In the genomic region with DNA sequence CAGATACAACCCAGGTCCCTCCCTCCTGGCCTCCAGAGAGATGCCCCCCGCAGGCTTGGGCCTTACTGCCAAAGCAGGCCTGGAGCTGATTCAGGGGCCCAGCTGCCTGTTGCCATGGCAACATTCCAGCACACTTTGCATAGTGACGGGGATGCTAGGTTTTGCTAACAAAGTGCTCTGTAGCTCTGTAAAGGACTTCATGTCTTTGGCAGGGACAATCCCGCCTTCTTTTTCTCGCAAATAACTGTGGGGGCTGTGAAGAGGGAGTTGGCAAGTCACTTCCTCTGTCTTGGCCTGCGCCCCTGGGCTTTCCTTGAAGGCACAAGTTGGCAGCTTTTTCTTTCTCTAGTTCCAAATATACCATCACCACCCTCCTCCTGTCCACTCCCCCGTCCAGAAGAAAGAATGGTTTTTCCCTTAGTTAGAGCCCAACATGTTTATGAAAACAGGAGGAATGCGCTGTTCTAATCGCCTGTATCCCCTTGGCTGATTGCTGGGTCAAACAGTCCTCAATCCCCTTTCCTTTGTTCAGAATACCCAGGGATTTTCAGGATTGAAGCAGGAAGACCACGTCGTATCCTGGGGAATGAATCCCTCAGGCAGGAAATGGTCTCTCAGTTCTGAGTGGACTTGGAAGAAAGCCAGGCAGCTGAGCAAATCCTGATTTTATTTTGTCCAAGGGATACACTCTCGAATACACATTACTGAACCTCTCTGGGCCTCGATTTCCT, we compare ENCODE assay signal across 9 mouse cellular contexts.
DNase-seq lines count a peak whose midpoint lies in the region; ATAC-seq and TF ChIP-seq lines count a peak whose summit lies in the region.
"Had no signal": no experiment of that assay in that cellular context is flagged by ENCODE, and none has a peak within 500 bp of the region (broad histone marks: within the 10 kb centered on the region; RNA-seq: fewer than 3 reads in every experiment).

No protein-coding gene starts in this region.

- no peak for TF ChIP-seq POLR2A in heart, adult 2 months (IDR thresholded peaks at IDR 0.05; ENCODE audit: insufficient read depth, low read depth, low read length)
- no peak for TF ChIP-seq POLR2A in limb, embryonic 14.5 days (IDR thresholded peaks at IDR 0.05; ENCODE audit: borderline replicate concordance, extremely low read depth, insufficient read depth, insufficient read length)

- TF ChIP-seq CTCF in heart, adult 2 months (IDR thresholded peaks at IDR 0.05) = no peak

- H3K4me1 ChIP-seq in heart, adult 2 months (ENCODE audit: control insufficient read depth, insufficient read depth, low read length) = peaks cover 3% of the 10 kb centered on the region; the same call in 1 of the 2 replicates
- H3K4me1 ChIP-seq in kidney, embryonic 15.5 days = peaks cover 5% of the 10 kb centered on the region; the same call in 1 of the 2 replicates
- H3K4me1 ChIP-seq in limb, embryonic 14.5 days (ENCODE audit: control insufficient read depth, insufficient read depth, low read length) = no peaks in the 10 kb centered on the region; the same call in 1 of the 2 replicates

- H3K36me3 ChIP-seq in heart, adult 2 months (ENCODE audit: control insufficient read depth, insufficient read depth, low read length) = no peaks in the 10 kb centered on the region
- no peaks in the 10 kb centered on the region for H3K36me3 ChIP-seq in kidney, embryonic 15.5 days
- H3K36me3 ChIP-seq in limb, embryonic 14.5 days (ENCODE audit: control insufficient read depth, insufficient read depth, low read length) = no peaks in the 10 kb centered on the region

- ATAC-seq in kidney, embryonic 15.5 days (replicated peaks; ENCODE audit: low FRiP score) = 0 out of 2 replicates have a peak, but pooled peaks have one; percentile 54
- ATAC-seq in limb, embryonic 14.5 days (ENCODE audit: low FRiP score, low read depth) = peak; percentile 63

- no peak for TF ChIP-seq EP300 in heart, adult 2 months (IDR thresholded peaks at IDR 0.05; ENCODE audit: insufficient read depth, low read depth, low read length)

- no peak overlapping the region for H3K4me3 ChIP-seq in heart, adult 2 months
- no peak overlapping the region for H3K4me3 ChIP-seq in kidney, embryonic 15.5 days (replicated peaks)
- no peak overlapping the region for H3K4me3 ChIP-seq in limb, embryonic 14.5 days (replicated peaks; ENCODE audit: low read length)
- H3K4me3 ChIP-seq: erythroblast, embryonic 14.5 days had no signal

- H3K79me2 ChIP-seq in heart, adult 2 months (replicated peaks; ENCODE audit: control insufficient read depth, insufficient read depth, low read length) = no peaks in the 10 kb centered on the region

- 32% methylated on average over 12 of the region's 12 CpGs for WGBS in heart, adult 2 months
- WGBS in kidney, embryonic 15.5 days = 38% methylated on average over 12 of the region's 12 CpGs
- 25% methylated on average over 12 of the region's 12 CpGs for WGBS in limb, embryonic 14.5 days

- DNase-seq in adrenal gland, adult (ENCODE audit: inconsistent age in 2 of 2, low spot score in 1 of 2) = peak; percentile 10 to 36
- no peak for DNase-seq in adrenal gland, adult 2 months
- peak; percentile 30 for DNase-seq in embryo, embryonic 9.5 days (ENCODE audit: extremely low spot score)
- peak; percentile 29 to 34 for DNase-seq in heart, adult 2 months
- peak; percentile 61 for DNase-seq in limb, embryonic 14.5 days (ENCODE audit: low spot score)
- DNase-seq in retina, postnatal 1 day = peak; percentile 72
- no peak for DNase-seq in spleen, postnatal 4 days (ENCODE audit: low spot score in 2 of 2)

- no peak overlapping the region for H3K4me2 ChIP-seq in kidney, embryonic 15.5 days
- no peak overlapping the region for H3K4me2 ChIP-seq in limb, embryonic 14.5 days (replicated peaks; ENCODE audit: low read depth, low read length, severe bottlenecking)

- intact Hi-C loops in heart, adult 2 months (cut with DNase I) = no loop called here

- no peaks in the 10 kb centered on the region for H3K9me3 ChIP-seq in kidney, embryonic 15.5 days (replicated peaks)
- H3K9me3 ChIP-seq in limb, embryonic 14.5 days (ENCODE audit: control insufficient read depth, low read length) = no peaks in the 10 kb centered on the region

- peak overlapping the region; percentile 15; the same call in 1 of the 2 replicates for H3K27ac ChIP-seq in heart, adult 2 months
- peak overlapping the region; percentile 70 for H3K27ac ChIP-seq in kidney, embryonic 15.5 days
- H3K27ac ChIP-seq in limb, embryonic 14.5 days (replicated peaks; ENCODE audit: low read depth, low read length) = peak overlapping the region; percentile 53

- H3K9ac ChIP-seq in heart, adult 2 months (ENCODE audit: low read depth, low read length) = no peak overlapping the region
- no peak overlapping the region for H3K9ac ChIP-seq in kidney, embryonic 15.5 days
- no peak overlapping the region for H3K9ac ChIP-seq in limb, embryonic 14.5 days (ENCODE audit: low read depth, low read length, severe bottlenecking)

- H3K27me3 ChIP-seq in heart, adult 2 months (ENCODE audit: control insufficient read depth, insufficient read depth, low read length) = no peaks in the 10 kb centered on the region
- H3K27me3 ChIP-seq in kidney, embryonic 15.5 days = peaks cover 44% of the 10 kb centered on the region
- H3K27me3 ChIP-seq in limb, embryonic 14.5 days (ENCODE audit: control insufficient read depth, insufficient read depth, low read length) = no peaks in the 10 kb centered on the region

Comparison
In these comparisons a context has a peak if more than half of its experiments do, and no peak if none do; other contexts are left out.
1. DNase-seq: peak in adrenal gland, adult (2 of 2), embryo, embryonic 9.5 days (single experiment), heart, adult 2 months (2 of 2), limb, embryonic 14.5 days (single experiment) and retina, postnatal 1 day (single experiment); none in adrenal gland, adult 2 months (single experiment) and spleen, postnatal 4 days (0 of 2).
2. H3K27ac ChIP-seq: peak in every context shown above with its lines; median percentile 70 in kidney, embryonic 15.5 days; 53 in limb, embryonic 14.5 days; 15 in heart, adult 2 months.